Mouse (Mus musculus): ENCODE results near the gene Golgb1.
A peak's percentile ranks its signal among the peaks of the same experiment; 100 is the strongest.
"Not testable (repeated sequence)": the region's sequence is repeated elsewhere in the genome, so short reads cannot be mapped to it uniquely, and the experiment has no call there.

Gene Golgb1

GRCm38 (mm10) chr16:36874583-36875275, at the start of gene Golgb1, which contains the start of gene Eaf2:
Gene Golgb1, plus strand, starts transcription at chr16:36875140.
Gene Eaf2, minus strand, starts transcription at chr16:36875003.
- DNase-seq (ENCODE audit: low spot score), result peak; percentile 92

- DNase-seq (ENCODE audit: low spot score), result no peak
Measured at GRCm38 (mm10) chr16:36827611-36828053, 47.3 kb upstream of the Golgb1 start.

- peak; percentile 74 for DNase-seq (ENCODE audit: low spot score)
Measured at GRCm38 (mm10) chr16:36828054-36828786, 46.7 kb upstream of the Golgb1 start, which contains the start of gene Iqcb1. Gene Iqcb1, plus strand, starts transcription at chr16:36828385.

- DNase-seq (ENCODE audit: low spot score), result no peak
Measured at GRCm38 (mm10) chr16:36828820-36829219, 46.1 kb upstream of the Golgb1 start.

- not testable (repeated sequence) for DNase-seq (ENCODE audit: low spot score)
Measured at GRCm38 (mm10) chr16:36846894-36847293, 28.0 kb upstream of the Golgb1 start.

GRCm38 (mm10) chr16:36851202-36851601, 23.7 kb upstream of the Golgb1 start:
- no peak for DNase-seq (ENCODE audit: low spot score)

- no peak for DNase-seq (ENCODE audit: low spot score)
Measured at GRCm38 (mm10) chr16:36863585-36863984, 11.4 kb upstream of the Golgb1 start.

- no peak for DNase-seq (ENCODE audit: low spot score)
Measured at GRCm38 (mm10) chr16:36869442-36869841, 5.5 kb upstream of the Golgb1 start.

- peak; percentile 48 for DNase-seq (ENCODE audit: low spot score)
Measured at GRCm38 (mm10) chr16:36875276-36875851, 424 bp downstream of the Golgb1 start.

GRCm38 (mm10) chr16:36877316-36877715, 2.4 kb downstream of the Golgb1 start:
- DNase-seq (ENCODE audit: low spot score), result no peak

- DNase-seq (ENCODE audit: low spot score), result no peak
Measured at GRCm38 (mm10) chr16:36882737-36883343, 7.9 kb downstream of the Golgb1 start.

GRCm38 (mm10) chr16:36884881-36885280, 9.9 kb downstream of the Golgb1 start:
- no peak for DNase-seq (ENCODE audit: low spot score)

- no peak for DNase-seq (ENCODE audit: low spot score)
Measured at GRCm38 (mm10) chr16:36885912-36886311, 11.0 kb downstream of the Golgb1 start.

GRCm38 (mm10) chr16:36887546-36887945, 12.6 kb downstream of the Golgb1 start:
- no peak for DNase-seq (ENCODE audit: low spot score)

GRCm38 (mm10) chr16:36890559-36890958, 15.6 kb downstream of the Golgb1 start:
- DNase-seq (ENCODE audit: low spot score), result no peak

- DNase-seq (ENCODE audit: low spot score), result no peak
Measured at GRCm38 (mm10) chr16:36891415-36891814, 16.5 kb downstream of the Golgb1 start.

- DNase-seq (ENCODE audit: low spot score), result no peak
Measured at GRCm38 (mm10) chr16:36893317-36893716, 18.4 kb downstream of the Golgb1 start.

GRCm38 (mm10) chr16:36896712-36897111, 21.8 kb downstream of the Golgb1 start:
- no peak for DNase-seq (ENCODE audit: low spot score)

- DNase-seq (ENCODE audit: low spot score), result no peak
Measured at GRCm38 (mm10) chr16:36903156-36903555, 28.2 kb downstream of the Golgb1 start.

GRCm38 (mm10) chr16:36911909-36912308, 37.0 kb downstream of the Golgb1 start:
- DNase-seq (ENCODE audit: low spot score), result no peak

- no peak for DNase-seq (ENCODE audit: low spot score)
Measured at GRCm38 (mm10) chr16:36912311-36912710, 37.4 kb downstream of the Golgb1 start.

GRCm38 (mm10) chr16:36914195-36914594, 39.3 kb downstream of the Golgb1 start:
- DNase-seq (ENCODE audit: low spot score), result no peak

Data from urinary bladder, postnatal 25 days (tissue).